Mouse (Mus musculus) intestine, embryonic 14.5 days (tissue): ENCODE data around the gene Cmip. TPM values are rescaled to one million over a fixed set of nuclear protein-coding genes. Genes with fewer than 3 reads are reported as not detected.
"Not testable (repeated sequence)": the region's sequence is repeated elsewhere in the genome, so short reads cannot be mapped to it uniquely, and the experiment has no call there.

Experiments used
- ATAC-seq: fragments of 200-750 bp; cut with Nextera tagmentation; replicated peaks from 2 replicates; pipeline ENCODE4 v1.8.0; 2017; ENCODE audit warnings: low read depth, moderate number of reproducible peaks, moderate TSS enrichment, moderate library complexity; ENCODE audit not compliant: low FRiP score, low TSS enrichment
- DNase-seq: peaks from one replicate; pipeline ENCODE4 v3.0.0-alpha.2; 2018; ENCODE audit warnings: low spot score
- H3K27ac ChIP-seq: fragments of 300-500 bp; sonication (generic); 2 replicates; pipeline ENCODE4 v1.5.1; 2014; ENCODE audit warnings: low read depth, mild to moderate bottlenecking, control low read depth
- H3K27me3 ChIP-seq: fragments of 300-500 bp; sonication (generic); replicated peaks from 2 replicates; pipeline ENCODE4 v1.6.1; 2014; ENCODE audit warnings: low read length, control low read depth; ENCODE audit not compliant: control insufficient read depth, insufficient read depth
- H3K36me3 ChIP-seq: fragments of 300-500 bp; sonication (generic); 2 replicates; pipeline ENCODE4 v1.6.1; 2014; ENCODE audit warnings: low read length, control low read depth; ENCODE audit not compliant: control insufficient read depth, insufficient read depth
- H3K4me1 ChIP-seq: fragments of 300-500 bp; sonication (generic); replicated peaks from 2 replicates; pipeline ENCODE4 v1.6.1; 2014; ENCODE audit warnings: low read length, control low read depth, mixed read lengths; ENCODE audit not compliant: control insufficient read depth, insufficient read depth
- H3K4me2 ChIP-seq: fragments of 300-500 bp; sonication (generic); 2 replicates; pipeline ENCODE4 v1.6.1; 2014; ENCODE audit warnings: low read length
- H3K4me3 ChIP-seq: fragments of 300-500 bp; sonication (generic); 2 replicates; pipeline ENCODE4 v1.5.1; 2014; ENCODE audit warnings: low read depth, low read length, control low read depth, mixed read lengths
- H3K9ac ChIP-seq: fragments of 300-500 bp; sonication (generic); 2 replicates; pipeline ENCODE4 v1.6.1; 2014; ENCODE audit warnings: mild to moderate bottlenecking, low read length
- H3K9me3 ChIP-seq: fragments of 300-500 bp; sonication (generic); 2 replicates; pipeline ENCODE4 v1.6.1; 2016; ENCODE audit warnings: low read length, control low read depth; ENCODE audit not compliant: control insufficient read depth
- WGBS: fragments of 180-500 bp; shearing (Covaris S2); extraction: QIAGEN DNeasy Blood & Tissue Kit; methylation state at CpG from one replicate; pipeline ENCODE4 v1.1.7; 2014; 5-methylcytosine and 5-hydroxymethylcytosine counted together
- polyA plus RNA-seq: library from polyadenylated mRNA; unstranded; fragments of >200 nt; fragmentation: Nextera tagmentation; extraction: Ambion mirVana; gene quantifications from 2 replicates; pipeline ENCODE4 v1.2.1, GENCODE M21; 2014

Gene Cmip
- polyA plus RNA-seq, 1 experiment from 2014 or later, result 22.4 TPM

DNA sequence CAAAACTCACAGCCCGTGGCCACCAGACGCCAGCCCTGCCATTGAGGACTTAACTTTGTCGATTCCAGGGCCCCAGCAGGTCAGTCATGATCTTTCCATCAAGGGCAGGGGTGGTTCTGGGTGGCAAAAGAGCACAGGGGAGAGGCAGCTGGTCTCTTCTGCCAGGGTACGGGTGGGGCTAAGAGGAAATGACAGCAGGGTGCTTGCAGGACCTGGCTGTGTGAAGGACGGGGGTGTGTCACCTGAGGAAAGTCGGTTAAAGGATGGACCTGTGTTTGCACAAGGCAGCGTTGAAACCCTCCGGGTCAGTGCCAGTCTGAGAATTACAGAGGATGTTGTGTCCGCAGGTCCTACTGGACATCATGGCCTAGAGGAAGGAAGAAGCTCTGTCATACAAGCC is 161.0 kb downstream of the Cmip start:
- no peak overlapping the region for H3K4me2 ChIP-seq
- no peaks in the 10 kb centered on the region for H3K9me3 ChIP-seq
- no peak overlapping the region for H3K27ac ChIP-seq
- no peaks in the 10 kb centered on the region for H3K4me1 ChIP-seq
- no peaks in the 10 kb centered on the region for H3K27me3 ChIP-seq
- H3K36me3 ChIP-seq, result peaks cover 14% of the 10 kb centered on the region
- no peak overlapping the region for H3K4me3 ChIP-seq
- WGBS, result 89% methylated on average over 9 of the region's 9 CpGs
- no peak for DNase-seq
- H3K9ac ChIP-seq, result no peak overlapping the region
- ATAC-seq, result no peak

DNA sequence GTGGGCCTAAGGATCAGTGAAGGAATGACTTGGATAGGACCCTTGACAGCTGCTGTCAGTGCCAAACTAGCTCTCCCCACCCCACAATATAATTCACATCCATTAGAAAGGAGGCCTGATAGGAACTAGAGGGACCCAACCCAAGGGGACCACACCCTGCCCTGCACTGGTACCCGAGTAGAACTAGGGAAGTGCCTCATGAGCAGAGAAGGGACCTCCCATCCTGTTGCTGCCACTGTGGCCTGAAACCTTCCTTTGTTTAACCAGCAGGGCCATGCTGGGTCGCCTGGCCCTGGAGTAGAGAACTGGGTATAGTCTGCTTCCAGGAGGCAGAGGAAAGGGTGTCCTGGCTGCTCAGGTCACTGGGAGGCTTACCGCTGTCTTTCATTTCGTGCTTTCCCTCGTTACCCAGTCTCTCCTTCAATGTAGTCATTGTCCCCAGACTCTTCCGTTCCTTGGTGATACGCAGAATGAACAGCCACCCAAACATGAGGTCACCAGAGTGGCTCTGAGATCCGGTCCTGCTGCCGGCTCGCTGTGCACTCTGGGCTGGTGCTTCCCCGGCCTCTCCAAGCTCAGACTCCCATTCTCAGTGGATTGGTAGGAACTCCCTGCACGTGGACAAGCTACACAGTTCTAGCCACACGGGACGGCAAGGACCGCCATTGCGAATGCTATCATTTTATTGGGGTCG is 164.1 kb downstream of the Cmip start:
- no peak for DNase-seq
- Histone ChIP-seq H3K4me2 (no peak overlapping the region), H3K4me3 (no peak overlapping the region), H3K36me3 (peaks cover 39% of the 10 kb centered on the region), H3K4me1 (no peaks in the 10 kb centered on the region), H3K9me3 (no peaks in the 10 kb centered on the region), H3K27ac (no peak overlapping the region), H3K27me3 (no peaks in the 10 kb centered on the region), H3K9ac (no peak overlapping the region)
- WGBS, result 86% methylated on average over 17 of the region's 17 CpGs
- no peak for ATAC-seq

DNA sequence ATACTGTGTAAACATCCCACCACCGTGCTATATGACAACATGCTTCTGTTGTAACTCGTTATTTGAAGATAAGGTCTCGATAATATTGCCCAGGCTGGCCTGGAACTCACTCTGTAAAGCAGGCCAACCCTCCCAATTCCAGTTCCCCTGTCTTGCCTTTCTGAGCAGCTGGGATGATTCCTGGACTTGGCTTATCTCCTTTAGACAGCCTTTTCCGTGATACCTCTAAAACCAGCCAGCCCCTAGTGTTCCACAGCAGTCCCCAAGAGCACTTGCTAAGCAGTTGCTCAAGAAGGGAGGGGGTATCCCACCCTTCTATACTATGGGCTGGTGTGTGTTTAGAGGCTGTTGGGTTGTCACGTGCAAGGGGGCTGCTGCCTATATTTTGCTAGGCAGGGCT is 165.0 kb downstream of the Cmip start:
- Histone ChIP-seq H3K4me1 (no peaks in the 10 kb centered on the region), H3K27me3 (no peaks in the 10 kb centered on the region), H3K9me3 (no peaks in the 10 kb centered on the region), H3K4me2 (no peak overlapping the region), H3K9ac (no peak overlapping the region), H3K27ac (no peak overlapping the region), H3K4me3 (no peak overlapping the region), H3K36me3 (peaks cover 40% of the 10 kb centered on the region)
- ATAC-seq (no peak), DNase-seq (no peak)
- 70% methylated on average over 5 of the region's 5 CpGs for WGBS

DNA sequence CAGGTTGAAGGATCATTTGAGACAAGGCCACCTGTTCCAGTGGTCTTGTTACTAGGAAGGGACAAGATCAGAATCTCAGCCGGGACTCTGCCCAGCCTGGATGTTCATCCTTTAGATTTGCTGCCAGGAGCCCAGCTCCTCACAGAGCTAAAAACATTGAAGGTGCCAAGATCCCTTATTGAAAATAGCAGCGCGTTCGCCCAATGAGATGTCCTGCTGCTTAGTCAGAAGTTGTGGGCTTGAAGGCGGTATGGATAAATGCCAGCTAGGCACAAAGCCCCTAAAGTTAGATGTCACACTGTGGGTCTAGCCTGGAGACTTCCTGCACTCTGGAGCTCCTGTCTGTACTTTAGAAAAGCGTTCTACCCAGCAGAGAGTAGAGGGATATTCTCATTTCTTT is 165.5 kb downstream of the Cmip start:
- DNase-seq (no peak), ATAC-seq (no peak)
- Histone ChIP-seq H3K4me2 (no peak overlapping the region), H3K4me1 (no peaks in the 10 kb centered on the region), H3K4me3 (no peak overlapping the region), H3K9me3 (no peaks in the 10 kb centered on the region), H3K27ac (no peak overlapping the region), H3K27me3 (no peaks in the 10 kb centered on the region), H3K9ac (no peak overlapping the region), H3K36me3 (peaks cover 45% of the 10 kb centered on the region)
- 93% methylated on average over 6 of the region's 6 CpGs for WGBS

DNA sequence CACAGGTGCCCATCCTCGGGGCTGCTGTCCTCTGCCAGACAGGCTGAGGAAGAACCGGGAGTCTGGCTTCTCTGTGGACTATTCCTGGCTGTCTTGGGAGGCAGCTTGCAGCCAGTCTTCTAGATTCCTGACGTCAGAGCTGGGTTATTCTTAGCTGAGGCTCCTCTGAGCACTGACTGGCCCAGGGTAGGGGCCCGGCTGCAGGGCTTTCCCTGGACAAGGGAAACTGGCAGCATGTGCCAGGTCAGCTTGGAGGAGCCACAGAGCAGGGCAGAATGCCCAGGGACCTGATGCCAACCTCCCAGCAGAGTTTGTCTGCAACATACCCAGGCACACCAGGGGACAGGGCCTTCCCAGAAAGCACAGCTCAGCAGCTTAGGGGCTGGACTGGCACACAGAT is 166.2 kb downstream of the Cmip start:
- no peak overlapping the region for H3K4me3 ChIP-seq
- 70% methylated on average over 4 of the region's 4 CpGs for WGBS

DNA sequence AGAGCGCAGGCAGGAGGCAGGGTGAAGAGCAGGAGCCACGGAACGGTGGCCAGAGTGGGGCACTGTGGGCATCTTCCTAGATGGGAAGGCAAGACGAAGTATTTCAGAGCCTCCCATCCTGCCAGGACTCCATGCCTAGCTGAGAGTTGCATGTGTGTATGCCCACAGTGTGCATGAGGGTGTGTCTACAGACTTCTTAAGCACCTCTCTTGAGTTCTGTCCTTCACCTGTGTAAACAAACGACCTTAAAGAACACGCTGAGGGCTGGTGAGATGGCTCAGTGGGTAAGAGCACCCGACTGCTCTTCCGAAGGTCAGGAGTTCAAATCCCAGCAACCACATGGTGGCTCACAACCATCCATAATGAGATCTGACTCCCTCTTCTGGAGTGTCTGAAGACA is 171.0 kb downstream of the Cmip start:
- not testable (repeated sequence) for H3K4me3 ChIP-seq, H3K27me3 ChIP-seq, H3K9ac ChIP-seq, H3K27ac ChIP-seq, H3K4me1 ChIP-seq, H3K4me2 ChIP-seq, H3K9me3 ChIP-seq, DNase-seq, ATAC-seq
- H3K36me3 ChIP-seq, result peaks cover 76% of the 10 kb centered on the region
- 84% methylated on average over 8 of the region's 8 CpGs for WGBS

More for the DNA sequence above, 166.2 kb downstream of the Cmip start:
- H3K36me3 ChIP-seq, result peaks cover 51% of the 10 kb centered on the region
- H3K4me2 ChIP-seq, result no peak overlapping the region
- no peaks in the 10 kb centered on the region for H3K9me3 ChIP-seq
- DNase-seq (no peak), ATAC-seq (no peak)
- H3K4me1 ChIP-seq, result no peaks in the 10 kb centered on the region
- no peak overlapping the region for H3K27ac ChIP-seq
- no peaks in the 10 kb centered on the region for H3K27me3 ChIP-seq
- no peak overlapping the region for H3K9ac ChIP-seq

DNA sequence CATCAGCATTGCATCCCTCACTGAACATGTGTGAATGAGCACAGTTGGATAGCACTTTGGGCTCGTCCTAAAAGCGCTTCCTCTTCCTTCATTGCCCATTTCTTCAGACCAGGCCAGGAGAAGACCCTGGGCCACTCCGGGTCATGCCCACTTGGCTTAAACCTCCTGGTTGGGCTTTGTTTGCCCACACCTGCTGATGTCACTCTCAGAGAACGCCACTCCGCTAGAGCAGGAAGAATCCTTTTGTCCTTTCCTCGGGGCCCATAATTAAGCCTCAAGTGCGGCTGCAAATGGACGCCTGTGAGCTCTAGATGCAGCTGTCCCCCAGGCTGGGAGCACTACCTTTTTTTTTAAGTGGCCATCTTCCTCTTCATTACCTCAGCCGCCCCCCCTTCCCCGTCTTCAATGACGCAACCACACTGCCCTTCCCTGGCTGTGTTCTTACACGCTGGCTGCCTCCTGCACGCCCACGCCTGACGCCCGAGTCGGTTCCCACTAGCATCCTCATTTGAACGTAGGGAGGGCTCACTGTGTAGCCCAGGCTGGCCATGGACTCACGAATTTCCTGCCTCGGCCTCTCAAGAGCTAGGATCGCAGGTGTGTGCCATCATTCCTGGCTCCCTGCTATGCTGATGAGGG is 171.8 kb downstream of the Cmip start:
- DNase-seq, result no peak
- WGBS, result 85% methylated on average over 21 of the region's 21 CpGs
- H3K36me3 ChIP-seq, result peaks cover 71% of the 10 kb centered on the region

DNA sequence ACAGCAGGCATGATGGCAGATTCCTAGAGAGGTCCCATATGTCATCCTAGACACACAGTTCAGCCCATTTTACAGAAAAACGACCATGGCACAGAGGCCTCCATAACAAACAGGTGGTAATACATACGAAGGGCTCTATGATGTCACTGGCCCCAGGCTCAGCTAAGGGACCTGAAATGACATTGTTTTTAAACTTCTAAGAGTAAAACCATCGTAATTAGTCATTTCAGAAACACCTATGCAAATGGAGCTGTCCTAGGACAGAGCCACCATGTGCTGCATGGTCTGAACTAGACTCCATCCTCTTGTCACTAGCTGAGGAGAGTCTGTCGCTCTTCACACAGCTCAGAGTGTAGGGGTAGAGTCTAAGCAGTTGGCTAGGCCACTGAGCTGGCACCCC is 173.8 kb downstream of the Cmip start:
- 78% methylated on average over 4 of the region's 4 CpGs for WGBS
- H3K27me3 ChIP-seq, result no peaks in the 10 kb centered on the region
- no peaks in the 10 kb centered on the region for H3K9me3 ChIP-seq
- no peaks in the 10 kb centered on the region for H3K4me1 ChIP-seq
- H3K9ac ChIP-seq, result no peak overlapping the region
- no peak overlapping the region for H3K4me3 ChIP-seq
- H3K4me2 ChIP-seq, result no peak overlapping the region
- H3K27ac ChIP-seq, result no peak overlapping the region
- DNase-seq (no peak), ATAC-seq (no peak)
- H3K36me3 ChIP-seq, result peaks cover 72% of the 10 kb centered on the region

More for the DNA sequence above, 171.8 kb downstream of the Cmip start:
- H3K9me3 ChIP-seq, result no peaks in the 10 kb centered on the region
- no peaks in the 10 kb centered on the region for H3K4me1 ChIP-seq
- no peaks in the 10 kb centered on the region for H3K27me3 ChIP-seq
- H3K9ac ChIP-seq, result no peak overlapping the region
- H3K4me2 ChIP-seq, result no peak overlapping the region
- no peak for ATAC-seq
- no peak overlapping the region for H3K27ac ChIP-seq
- no peak overlapping the region for H3K4me3 ChIP-seq

DNA sequence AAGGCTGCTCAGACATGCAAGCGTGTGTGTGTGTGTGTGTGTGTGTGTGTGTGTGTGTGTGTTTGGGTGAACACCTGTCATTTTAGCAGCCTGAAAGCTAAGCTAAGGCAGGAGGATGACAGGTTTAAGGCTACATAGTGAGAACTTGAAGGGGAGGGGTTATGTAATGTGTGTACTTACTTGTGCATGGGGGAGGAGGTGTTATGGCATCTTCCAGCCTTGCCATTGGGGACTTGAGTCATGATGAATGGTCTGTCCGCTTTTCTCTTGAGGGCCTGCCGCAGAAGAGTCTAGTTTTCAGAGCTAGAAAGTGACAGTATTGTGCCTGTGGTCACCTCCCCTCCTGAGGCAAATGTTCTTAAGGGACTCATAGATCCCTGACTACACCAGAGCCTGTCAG is 174.7 kb downstream of the Cmip start:
- H3K36me3 ChIP-seq, result peaks cover 78% of the 10 kb centered on the region
- no peak for DNase-seq
- no peak overlapping the region for H3K4me2 ChIP-seq
- no peak for ATAC-seq
- H3K4me3 ChIP-seq, result no peak overlapping the region
- WGBS, result 82% methylated on average over 3 of the region's 3 CpGs
- no peaks in the 10 kb centered on the region for H3K9me3 ChIP-seq
- H3K9ac ChIP-seq, result no peak overlapping the region
- H3K27me3 ChIP-seq, result no peaks in the 10 kb centered on the region
- H3K4me1 ChIP-seq, result no peaks in the 10 kb centered on the region
- H3K27ac ChIP-seq, result no peak overlapping the region
